Mouse (Mus musculus): ENCODE results near the gene Ntn1.

DNA sequence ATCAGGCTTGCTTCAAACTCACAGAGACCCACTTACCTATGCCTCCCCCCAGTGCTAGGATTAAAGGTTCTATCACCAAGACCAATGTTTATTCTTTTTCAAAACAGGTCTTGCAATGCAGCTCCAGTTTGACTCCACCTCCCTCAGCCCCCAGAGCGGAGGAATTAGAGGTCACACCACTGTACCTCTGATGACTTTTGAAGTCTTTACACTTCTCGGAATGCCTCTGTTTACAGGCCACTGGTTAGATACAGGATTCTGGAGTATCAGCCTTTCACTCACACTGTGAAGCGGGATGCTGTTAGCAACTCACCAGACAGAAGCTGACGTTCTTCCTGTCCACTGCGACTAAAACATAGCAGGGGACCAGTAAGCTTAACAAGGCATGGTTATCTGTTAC, 805 bp upstream of the Ntn1 start:
- no peak for TF ChIP-seq CTCF (IDR thresholded peaks at IDR 0.05; ENCODE audit: borderline replicate concordance, extremely low read depth, insufficient read depth, insufficient read length)
- TF ChIP-seq POLR2A (IDR thresholded peaks at IDR 0.05; ENCODE audit: borderline replicate concordance, extremely low read depth, insufficient read depth, insufficient read length, poor library complexity, severe bottlenecking) = no peak
